Mouse (Mus musculus): Measurements from ENCODE around the gene Daxx. TPM values are rescaled to one million over a fixed set of nuclear protein-coding genes. Genes with fewer than 3 reads are reported as not detected.

Daxx gene
- polyA plus RNA-seq, 1 experiment from 2014 or later: 61.2 TPM

GRCm38 (mm10) chr17:33958451-33958850 is 49.2 kb downstream of the Daxx start:
- Histone ChIP-seq H3K27me3 (ENCODE audit: control insufficient read depth, insufficient read depth, low read length) (no peaks in the 10 kb centered on the region), H3K27ac (ENCODE audit: low read depth, low read length) (no peak overlapping the region), H3K4me1 (ENCODE audit: control insufficient read depth, insufficient read depth, low read length) (peaks cover 13% of the 10 kb centered on the region), H3K4me3 (ENCODE audit: low read depth, low read length) (no peak overlapping the region), H3K4me2 (ENCODE audit: low read depth) (no peak overlapping the region), H3K9me3 (ENCODE audit: control insufficient read depth, low read length) (no peaks in the 10 kb centered on the region), H3K36me3 (ENCODE audit: control insufficient read depth, insufficient read depth, low read length) (peaks cover 11% of the 10 kb centered on the region), H3K9ac (ENCODE audit: low read length) (no peak overlapping the region)
- no peak for DNase-seq (ENCODE audit: low spot score)
- WGBS: 95% methylated on average over 11 of the region's 11 CpGs
- no peak for ATAC-seq (ENCODE audit: insufficient read depth, low FRiP score, low TSS enrichment)

- WGBS: 96% methylated on average over 13 of the region's 13 CpGs
- no peaks in the 10 kb centered on the region for H3K27me3 ChIP-seq (ENCODE audit: control insufficient read depth, insufficient read depth, low read length)
- H3K27ac ChIP-seq (ENCODE audit: low read depth, low read length): no peak overlapping the region
- no peaks in the 10 kb centered on the region for H3K9me3 ChIP-seq (ENCODE audit: control insufficient read depth, low read length)
- H3K9ac ChIP-seq (ENCODE audit: low read length): no peak overlapping the region
- peaks cover 11% of the 10 kb centered on the region for H3K4me1 ChIP-seq (ENCODE audit: control insufficient read depth, insufficient read depth, low read length)
- no peak overlapping the region for H3K4me3 ChIP-seq (ENCODE audit: low read depth, low read length)
- ATAC-seq (ENCODE audit: insufficient read depth, low FRiP score, low TSS enrichment): no peak
- no peak overlapping the region for H3K4me2 ChIP-seq (ENCODE audit: low read depth)
- peaks cover 12% of the 10 kb centered on the region for H3K36me3 ChIP-seq (ENCODE audit: control insufficient read depth, insufficient read depth, low read length)
- no peak for DNase-seq (ENCODE audit: low spot score)
Measured at GRCm38 (mm10) chr17:33959135-33959534, 49.9 kb downstream of the Daxx start.

GRCm38 (mm10) chr17:33959948-33960347 is 50.7 kb downstream of the Daxx start:
- H3K4me1 ChIP-seq (ENCODE audit: control insufficient read depth, insufficient read depth, low read length): 0 out of 2 replicates have a peak, but pooled peaks cover 4% of the 10 kb centered on the region
- no peak overlapping the region for H3K4me2 ChIP-seq (ENCODE audit: low read depth)
- H3K27ac ChIP-seq (ENCODE audit: low read depth, low read length): no peak overlapping the region
- DNase-seq (ENCODE audit: low spot score): no peak
- H3K36me3 ChIP-seq (ENCODE audit: control insufficient read depth, insufficient read depth, low read length): peaks cover 12% of the 10 kb centered on the region
- H3K9me3 ChIP-seq (ENCODE audit: control insufficient read depth, low read length): no peaks in the 10 kb centered on the region
- H3K4me3 ChIP-seq (ENCODE audit: low read depth, low read length): no peak overlapping the region
- H3K27me3 ChIP-seq (ENCODE audit: control insufficient read depth, insufficient read depth, low read length): no peaks in the 10 kb centered on the region
- ATAC-seq (ENCODE audit: insufficient read depth, low FRiP score, low TSS enrichment): no peak
- no peak overlapping the region for H3K9ac ChIP-seq (ENCODE audit: low read length)
- WGBS: 92% methylated on average over 15 of the region's 15 CpGs

GRCm38 (mm10) chr17:33962876-33963275 is 53.7 kb downstream of the Daxx start:
- no peak for ATAC-seq (ENCODE audit: insufficient read depth, low FRiP score, low TSS enrichment)
- no peak overlapping the region for H3K4me2 ChIP-seq (ENCODE audit: low read depth)
- WGBS: 95% methylated on average over 7 of the region's 7 CpGs
- no peak overlapping the region for H3K9ac ChIP-seq (ENCODE audit: low read length)
- DNase-seq (ENCODE audit: low spot score): no peak
- no peaks in the 10 kb centered on the region for H3K9me3 ChIP-seq (ENCODE audit: control insufficient read depth, low read length)
- no peaks in the 10 kb centered on the region for H3K4me1 ChIP-seq (ENCODE audit: control insufficient read depth, insufficient read depth, low read length)
- no peaks in the 10 kb centered on the region for H3K27me3 ChIP-seq (ENCODE audit: control insufficient read depth, insufficient read depth, low read length)
- H3K4me3 ChIP-seq (ENCODE audit: low read depth, low read length): no peak overlapping the region
- H3K27ac ChIP-seq (ENCODE audit: low read depth, low read length): no peak overlapping the region
- peaks cover 12% of the 10 kb centered on the region for H3K36me3 ChIP-seq (ENCODE audit: control insufficient read depth, insufficient read depth, low read length)

Small RNA genes lying within 50 kb of the gene (microRNA-seq; reads per million reads assigned to microRNA genes)
- gene Gm27740: not detected

Other genes with a start within 250 kb of the Daxx start
- 554 and 558 TPM in 2 replicates for gene Hnrnpm, start 222.6 kb upstream of the Daxx start, polyA plus RNA-seq (2014; fragmentation: Nextera tagmentation; extraction: Ambion mirVana)
- gene March2, start 190.7 kb upstream of the Daxx start, polyA plus RNA-seq (2014; fragmentation: Nextera tagmentation; extraction: Ambion mirVana): 39.3 and 43.8 TPM in 2 replicates
- gene Rab11b, start 148.9 kb upstream of the Daxx start, polyA plus RNA-seq (2014; fragmentation: Nextera tagmentation; extraction: Ambion mirVana): 293 and 295 TPM in 2 replicates
- 14.9 and 18.6 TPM in 2 replicates for gene Angptl4, start 127.6 kb upstream of the Daxx start, polyA plus RNA-seq (2014; fragmentation: Nextera tagmentation; extraction: Ambion mirVana)
- gene Kank3, start 98.9 kb upstream of the Daxx start, polyA plus RNA-seq (2014; fragmentation: Nextera tagmentation; extraction: Ambion mirVana): 23.5 TPM in 2 replicates
- 813 and 863 TPM in 2 replicates for gene Rps28, start 84.9 kb upstream of the Daxx start, polyA plus RNA-seq (2014; fragmentation: Nextera tagmentation; extraction: Ambion mirVana)
- gene Ndufa7, start 84.8 kb upstream of the Daxx start, polyA plus RNA-seq (2014; fragmentation: Nextera tagmentation; extraction: Ambion mirVana): 432 and 435 TPM in 2 replicates
- gene Cd320, start 66.3 kb upstream of the Daxx start, polyA plus RNA-seq (2014; fragmentation: Nextera tagmentation; extraction: Ambion mirVana): 72.6 and 79.1 TPM in 2 replicates
- not detected in 2 replicates for gene Gm7029, start 35.6 kb upstream of the Daxx start, polyA plus RNA-seq (2014; fragmentation: Nextera tagmentation; extraction: Ambion mirVana)
- 8.4 and 11.0 TPM in 2 replicates for gene Kifc1, start 18.8 kb upstream of the Daxx start, polyA plus RNA-seq (2014; fragmentation: Nextera tagmentation; extraction: Ambion mirVana)
- gene Platr17, start 4.3 kb upstream of the Daxx start, polyA plus RNA-seq (2014; fragmentation: Nextera tagmentation; extraction: Ambion mirVana): not detected in 2 replicates
- 12.9 and 16.2 TPM in 2 replicates for gene Tapbp, start 6.5 kb downstream of the Daxx start, polyA plus RNA-seq (2014; fragmentation: Nextera tagmentation; extraction: Ambion mirVana)
- 10.5 and 11.2 TPM in 2 replicates for gene Zbtb22, start 6.5 kb downstream of the Daxx start, polyA plus RNA-seq (2014; fragmentation: Nextera tagmentation; extraction: Ambion mirVana)
- gene Rgl2, start 20.1 kb downstream of the Daxx start, polyA plus RNA-seq (2014; fragmentation: Nextera tagmentation; extraction: Ambion mirVana): 38.7 and 42.6 TPM in 2 replicates
- gene Pfdn6, start 30.9 kb downstream of the Daxx start, polyA plus RNA-seq (2014; fragmentation: Nextera tagmentation; extraction: Ambion mirVana): 190 and 195 TPM in 2 replicates
- 29.5 and 33.4 TPM in 2 replicates for gene Wdr46, start 31.2 kb downstream of the Daxx start, polyA plus RNA-seq (2014; fragmentation: Nextera tagmentation; extraction: Ambion mirVana)
- 4.4 and 4.9 TPM in 2 replicates for gene B3galt4, start 42.1 kb downstream of the Daxx start, polyA plus RNA-seq (2014; fragmentation: Nextera tagmentation; extraction: Ambion mirVana)
- gene Vps52, start 46.4 kb downstream of the Daxx start, polyA plus RNA-seq (2014; fragmentation: Nextera tagmentation; extraction: Ambion mirVana): 40.7 and 43.8 TPM in 2 replicates
- gene Rps18, start 46.6 kb downstream of the Daxx start, polyA plus RNA-seq (2014; fragmentation: Nextera tagmentation; extraction: Ambion mirVana): 1,341 and 1,360 TPM in 2 replicates
- 20.2 and 23.1 TPM in 2 replicates for gene H2-K1, start 90.9 kb downstream of the Daxx start, polyA plus RNA-seq (2014; fragmentation: Nextera tagmentation; extraction: Ambion mirVana)
- 5.2 and 8.4 TPM in 2 replicates for gene Ring1, start 115.3 kb downstream of the Daxx start, polyA plus RNA-seq (2014; fragmentation: Nextera tagmentation; extraction: Ambion mirVana)
- 48.1 and 52.7 TPM in 2 replicates for gene H2-Ke6, start 118.6 kb downstream of the Daxx start, polyA plus RNA-seq (2014; fragmentation: Nextera tagmentation; extraction: Ambion mirVana)
- 89.7 and 108 TPM in 2 replicates for gene Slc39a7, start 122.3 kb downstream of the Daxx start, polyA plus RNA-seq (2014; fragmentation: Nextera tagmentation; extraction: Ambion mirVana)
- gene Rxrb, start 122.4 kb downstream of the Daxx start, polyA plus RNA-seq (2014; fragmentation: Nextera tagmentation; extraction: Ambion mirVana): 25.1 and 27.1 TPM in 2 replicates
- gene Col11a2, start 130.0 kb downstream of the Daxx start, polyA plus RNA-seq (2014; fragmentation: Nextera tagmentation; extraction: Ambion mirVana): 1.5 and 2.9 TPM in 2 replicates
- 0.93 TPM in 1 of 2 replicates, not detected in the other for gene H2-Oa, start 182.9 kb downstream of the Daxx start, polyA plus RNA-seq (2014; fragmentation: Nextera tagmentation; extraction: Ambion mirVana)
- gene H2-DMa, start 210.1 kb downstream of the Daxx start, polyA plus RNA-seq (2014; fragmentation: Nextera tagmentation; extraction: Ambion mirVana): 9.2 and 10.3 TPM in 2 replicates
- 116 and 133 TPM in 2 replicates for gene Brd2, start 213.2 kb downstream of the Daxx start, polyA plus RNA-seq (2014; fragmentation: Nextera tagmentation; extraction: Ambion mirVana)
- not detected in 2 replicates for gene H2-DMb2, start 233.9 kb downstream of the Daxx start, polyA plus RNA-seq (2014; fragmentation: Nextera tagmentation; extraction: Ambion mirVana)
- not detected in 2 replicates for gene H2-DMb1, start 243.7 kb downstream of the Daxx start, polyA plus RNA-seq (2014; fragmentation: Nextera tagmentation; extraction: Ambion mirVana)